Mouse (Mus musculus) hindbrain, embryonic 11.5 days (tissue): ENCODE results near the gene Abcd2. TPM values are rescaled to one million over a fixed set of nuclear protein-coding genes. Genes with fewer than 3 reads are reported as not detected.

Experiments used
- ATAC-seq: fragments of 200-750 bp; cut with Nextera tagmentation; 2 replicates; pipeline ENCODE4 v1.8.0; 2017; ENCODE audit warnings: mild to moderate bottlenecking, moderate TSS enrichment, moderate library complexity; ENCODE audit not compliant: low FRiP score
- DNase-seq: peaks from one replicate; pipeline ENCODE4 v3.0.0-alpha.2; 2015; ENCODE audit warnings: low spot score
- H3K27ac ChIP-seq: fragments of 300-500 bp; sonication (generic); 2 replicates; pipeline ENCODE4 v1.5.1; 2014; ENCODE audit warnings: mild to moderate bottlenecking, low read depth, low read length
- H3K27me3 ChIP-seq: fragments of 300-500 bp; sonication (generic); 2 replicates; pipeline ENCODE4 v1.6.1; 2014; ENCODE audit warnings: mild to moderate bottlenecking, low read length, moderate library complexity, mixed read lengths; ENCODE audit not compliant: control insufficient read depth, insufficient read depth
- H3K36me3 ChIP-seq: fragments of 300-500 bp; sonication (generic); 2 replicates; pipeline ENCODE4 v1.6.1; 2014; ENCODE audit warnings: mild to moderate bottlenecking, low read length, moderate library complexity, mixed read lengths; ENCODE audit not compliant: control insufficient read depth, insufficient read depth
- H3K4me1 ChIP-seq: fragments of 300-500 bp; sonication (generic); replicated peaks from 2 replicates; pipeline ENCODE4 v1.6.1; 2014; ENCODE audit warnings: low read length, mixed read lengths; ENCODE audit not compliant: control insufficient read depth, insufficient read depth
- H3K4me2 ChIP-seq: fragments of 300-500 bp; sonication (generic); replicated peaks from 2 replicates; pipeline ENCODE4 v1.6.1; 2014; ENCODE audit warnings: mild to moderate bottlenecking, low read depth, low read length
- H3K4me3 ChIP-seq: fragments of 300-500 bp; sonication (generic); 2 replicates; pipeline ENCODE4 v1.5.1; 2014; ENCODE audit warnings: low read depth, low read length
- H3K9ac ChIP-seq: fragments of 300-500 bp; sonication (generic); 2 replicates; pipeline ENCODE4 v1.6.1; 2014; ENCODE audit warnings: low read depth, low read length
- H3K9me3 ChIP-seq: fragments of 300-500 bp; sonication (generic); 2 replicates; pipeline ENCODE4 v1.6.1; 2016; ENCODE audit warnings: low read length; ENCODE audit not compliant: control insufficient read depth
- WGBS: fragments of 180-500 bp; shearing (Covaris S2); extraction: QIAGEN DNeasy Blood & Tissue Kit; methylation state at CpG from one replicate; pipeline ENCODE4 v1.1.7; 2014; 5-methylcytosine and 5-hydroxymethylcytosine counted together
- polyA plus RNA-seq: library from polyadenylated mRNA; unstranded; fragments of >200 nt; fragmentation: Nextera tagmentation; extraction: Ambion mirVana; gene quantifications from 2 replicates; pipeline ENCODE4 v1.2.1, GENCODE M21; 2014

The Abcd2 gene
- 22.1 and 23.4 TPM in 2 replicates for polyA plus RNA-seq

GRCm38 (mm10) chr15:91191412-91192222 lies at the start of gene Abcd2:
Gene Abcd2, minus strand, starts transcription at chr15:91191799.
- DNase-seq, result peak; percentile 84
- Histone ChIP-seq H3K9me3 (no peaks in the 10 kb centered on the region), H3K9ac (peak within 1 kb of the TSS; percentile 55), H3K27ac (peak within 1 kb of the TSS; percentile 63), H3K27me3 (no peaks in the 10 kb centered on the region), H3K4me2 (peak within 1 kb of the TSS; percentile 37), H3K4me1 (no peaks in the 10 kb centered on the region), H3K36me3 (no peaks in the 10 kb centered on the region), H3K4me3 (peak within 1 kb of the TSS; percentile 39)
- WGBS, result under 1% methylated on average over 22 of the region's 22 CpGs
- ATAC-seq, result peak; percentile 97

GRCm38 (mm10) chr15:91240683-91241335 lies 49.2 kb upstream of the Abcd2 start:
- H3K4me3 ChIP-seq, result no peak overlapping the region
- H3K9me3 ChIP-seq, result no peaks in the 10 kb centered on the region
- no peak overlapping the region for H3K9ac ChIP-seq
- 86% methylated on average over 3 of the region's 3 CpGs for WGBS
- DNase-seq (no peak), ATAC-seq (no peak)
- no peaks in the 10 kb centered on the region for H3K27me3 ChIP-seq
- H3K36me3 ChIP-seq, result no peaks in the 10 kb centered on the region
- no peak overlapping the region for H3K4me2 ChIP-seq
- H3K27ac ChIP-seq, result no peak overlapping the region
- no peaks in the 10 kb centered on the region for H3K4me1 ChIP-seq

GRCm38 (mm10) chr15:91237294-91237693 lies 45.7 kb upstream of the Abcd2 start:
- no peak overlapping the region for H3K9ac ChIP-seq
- H3K4me2 ChIP-seq, result no peak overlapping the region
- H3K36me3 ChIP-seq, result no peaks in the 10 kb centered on the region
- DNase-seq (no peak), ATAC-seq (no peak)
- WGBS, result 85% methylated on average over 5 of the region's 5 CpGs
- no peak overlapping the region for H3K27ac ChIP-seq
- H3K27me3 ChIP-seq, result no peaks in the 10 kb centered on the region
- no peaks in the 10 kb centered on the region for H3K4me1 ChIP-seq
- H3K4me3 ChIP-seq, result no peak overlapping the region
- no peaks in the 10 kb centered on the region for H3K9me3 ChIP-seq

GRCm38 (mm10) chr15:91206518-91206917 lies 14.9 kb upstream of the Abcd2 start:
- H3K27ac ChIP-seq, result no peak overlapping the region

GRCm38 (mm10) chr15:91203521-91203920 lies 11.9 kb upstream of the Abcd2 start:
- no peaks in the 10 kb centered on the region for H3K27me3 ChIP-seq
- H3K27ac ChIP-seq, result no peak overlapping the region
- 83% methylated on average over 3 of the region's 3 CpGs for WGBS
- ATAC-seq (no peak), DNase-seq (no peak)
- no peaks in the 10 kb centered on the region for H3K36me3 ChIP-seq
- H3K9ac ChIP-seq, result no peak overlapping the region
- no peaks in the 10 kb centered on the region for H3K9me3 ChIP-seq
- no peak overlapping the region for H3K4me3 ChIP-seq
- H3K4me1 ChIP-seq, result no peaks in the 10 kb centered on the region
- H3K4me2 ChIP-seq, result no peak overlapping the region

More at GRCm38 (mm10) chr15:91206518-91206917, 14.9 kb upstream of the Abcd2 start:
- Histone ChIP-seq H3K4me1 (no peaks in the 10 kb centered on the region), H3K9me3 (no peaks in the 10 kb centered on the region), H3K27me3 (no peaks in the 10 kb centered on the region), H3K4me2 (no peak overlapping the region), H3K9ac (no peak overlapping the region), H3K36me3 (no peaks in the 10 kb centered on the region), H3K4me3 (no peak overlapping the region)
- DNase-seq, result no peak
- ATAC-seq, result no peak
- WGBS, result 91% methylated on average over 5 of the region's 5 CpGs

- ATAC-seq (no peak), DNase-seq (no peak)
- Histone ChIP-seq H3K4me1 (no peaks in the 10 kb centered on the region), H3K27ac (no peak overlapping the region), H3K9ac (no peak overlapping the region), H3K4me2 (no peak overlapping the region), H3K9me3 (no peaks in the 10 kb centered on the region), H3K27me3 (no peaks in the 10 kb centered on the region), H3K36me3 (no peaks in the 10 kb centered on the region), H3K4me3 (no peak overlapping the region)
- WGBS, result 93% methylated on average over 1 of the region's 1 CpGs
Observed at GRCm38 (mm10) chr15:91202486-91202885, 10.9 kb upstream of the Abcd2 start.

GRCm38 (mm10) chr15:91200833-91201232 lies 9.2 kb upstream of the Abcd2 start:
- Histone ChIP-seq H3K9ac (no peak overlapping the region), H3K4me1 (no peaks in the 10 kb centered on the region), H3K27ac (no peak overlapping the region), H3K27me3 (no peaks in the 10 kb centered on the region), H3K4me2 (no peak overlapping the region), H3K4me3 (no peak overlapping the region), H3K9me3 (no peaks in the 10 kb centered on the region), H3K36me3 (no peaks in the 10 kb centered on the region)
- no peak for DNase-seq
- WGBS, result 87% methylated on average over 1 of the region's 1 CpGs
- ATAC-seq, result no peak

GRCm38 (mm10) chr15:91199256-91199905 lies 7.8 kb upstream of the Abcd2 start, which contains the start of gene CN725425:
Gene CN725425, plus strand, starts transcription at chr15:91199494.
- H3K4me1 ChIP-seq, result no peaks in the 10 kb centered on the region
- DNase-seq, result no peak
- no peak within 1 kb of the TSS for H3K4me3 ChIP-seq
- 91% methylated on average over 30 of the region's 30 CpGs for WGBS
- H3K27ac ChIP-seq, result no peak within 1 kb of the TSS
- no peaks in the 10 kb centered on the region for H3K9me3 ChIP-seq
- H3K27me3 ChIP-seq, result no peaks in the 10 kb centered on the region
- H3K4me2 ChIP-seq, result no peak within 1 kb of the TSS
- no peak within 1 kb of the TSS for H3K9ac ChIP-seq
- no peaks in the 10 kb centered on the region for H3K36me3 ChIP-seq
- ATAC-seq, result no peak
